Mouse (Mus musculus) intestine, embryonic 14.5 days (tissue): ENCODE data around the gene Crx. TPM values are rescaled to one million over a fixed set of nuclear protein-coding genes. Genes with fewer than 3 reads are reported as not detected.

Source experiments
- polyA plus RNA-seq: library from polyadenylated mRNA; unstranded; fragments of >200 nt; fragmentation: Nextera tagmentation; extraction: Ambion mirVana; gene quantifications from 2 replicates; pipeline ENCODE4 v1.2.1, GENCODE M21; 2014

The Crx gene
- polyA plus RNA-seq, 1 experiment from 2014 or later = not detected

Other genes with a start within 250 kb of the Crx start
- gene Obox3, start 240.1 kb downstream of the Crx start, polyA plus RNA-seq = not detected in 2 replicates
- not detected in 2 replicates for gene Obox5, start 129.8 kb downstream of the Crx start, polyA plus RNA-seq
- gene Obox6, start 40.3 kb downstream of the Crx start, polyA plus RNA-seq = not detected in 2 replicates
- not detected in 2 replicates for gene Crxos, start 2.6 kb upstream of the Crx start, polyA plus RNA-seq
- gene Selenow, start 42.4 kb upstream of the Crx start, polyA plus RNA-seq = 802 and 852 TPM in 2 replicates
- 182 and 190 TPM in 2 replicates for gene Nop53, start 66.1 kb upstream of the Crx start, polyA plus RNA-seq
- 37.7 and 38.6 TPM in 2 replicates for gene Ehd2, start 87.6 kb upstream of the Crx start, polyA plus RNA-seq
- 6.8 and 7.4 TPM in 2 replicates for gene Bicra, start 168.0 kb upstream of the Crx start, polyA plus RNA-seq
- gene Zfp541, start 181.8 kb upstream of the Crx start, polyA plus RNA-seq = 0.04 TPM in 2 replicates
- 206 and 208 TPM in 2 replicates for gene Napa, start 218.5 kb upstream of the Crx start, polyA plus RNA-seq
- gene Kptn, start 239.9 kb upstream of the Crx start, polyA plus RNA-seq = 28.1 and 32.7 TPM in 2 replicates
- gene Slc8a2, start 249.9 kb upstream of the Crx start, polyA plus RNA-seq = 0.23 and 0.38 TPM in 2 replicates